Mouse (Mus musculus) midbrain, embryonic 10.5 days (tissue): ENCODE measurements around the gene Bcr. TPM values are rescaled to one million over a fixed set of nuclear protein-coding genes. Genes with fewer than 3 reads are reported as not detected.
A peak's percentile ranks its signal among the peaks of the same experiment; 100 is the strongest.

Experiments used
- DNase-seq: peaks from one replicate; pipeline ENCODE4 v3.0.0-alpha.2; 2017; ENCODE audit warnings: low spot score
- H3K27ac ChIP-seq: fragments of 300-500 bp; sonication (generic); replicated peaks from 2 replicates; pipeline ENCODE4 v1.5.1; 2016; ENCODE audit warnings: mild to moderate bottlenecking
- H3K27me3 ChIP-seq: fragments of 300-500 bp; sonication (generic); 2 replicates; pipeline ENCODE4 v1.6.1; 2016; ENCODE audit warnings: low read depth, mild to moderate bottlenecking; ENCODE audit not compliant: poor library complexity, severe bottlenecking
- H3K36me3 ChIP-seq: fragments of 300-500 bp; sonication (generic); 2 replicates; pipeline ENCODE4 v1.6.1; 2016; ENCODE audit warnings: mild to moderate bottlenecking, moderate library complexity
- H3K4me1 ChIP-seq: fragments of 300-500 bp; sonication (generic); 2 replicates; pipeline ENCODE4 v1.6.1; 2016
- H3K4me3 ChIP-seq: fragments of 300-500 bp; sonication (generic); 2 replicates; pipeline ENCODE4 v1.5.1; 2016; ENCODE audit warnings: mild to moderate bottlenecking, moderate library complexity
- H3K9me3 ChIP-seq: fragments of 300-500 bp; sonication (generic); replicated peaks from 2 replicates; pipeline ENCODE4 v1.6.1; 2016; ENCODE audit warnings: mild to moderate bottlenecking
- WGBS: fragments of 180-500 bp; shearing (Covaris S2); methylation state at CpG from one replicate; pipeline ENCODE4 v1.1.7; 2016; 5-methylcytosine and 5-hydroxymethylcytosine counted together
- polyA plus RNA-seq: library from polyadenylated mRNA; unstranded; fragments of >200 nt; fragmentation: Nextera tagmentation; extraction: Ambion mirVana; gene quantifications from 2 replicates; pipeline ENCODE4 v1.2.1, GENCODE M21; 2016

The Bcr gene
- polyA plus RNA-seq, 1 experiment from 2014 or later: 5.1 TPM

- Histone ChIP-seq H3K36me3 (peaks cover 54% of the 10 kb centered on the region), H3K4me1 (no peaks in the 10 kb centered on the region), H3K27ac (no peak overlapping the region), H3K4me3 (no peak overlapping the region), H3K9me3 (no peaks in the 10 kb centered on the region), H3K27me3 (no peaks in the 10 kb centered on the region)
- 93% methylated on average over 9 of the region's 9 CpGs for WGBS
- no peak for DNase-seq
Observed at GRCm38 (mm10) chr10:75184826-75185225, 124.4 kb downstream of the Bcr start.

GRCm38 (mm10) chr10:75186551-75186950, 126.2 kb downstream of the Bcr start:
- WGBS: 59% methylated on average over 6 of the region's 6 CpGs
- DNase-seq: no peak
- H3K9me3 ChIP-seq: no peaks in the 10 kb centered on the region
- peaks cover 36% of the 10 kb centered on the region for H3K36me3 ChIP-seq
- H3K4me1 ChIP-seq: no peaks in the 10 kb centered on the region
- H3K4me3 ChIP-seq: no peak overlapping the region
- H3K27me3 ChIP-seq: no peaks in the 10 kb centered on the region
- no peak overlapping the region for H3K27ac ChIP-seq

- no peak for DNase-seq
- H3K4me3 ChIP-seq: no peak overlapping the region
- whole genome bisulfite sequencing: 84% methylated on average over 8 of the region's 8 CpGs
- H3K4me1 ChIP-seq: no peaks in the 10 kb centered on the region
- no peaks in the 10 kb centered on the region for H3K9me3 ChIP-seq
- no peak overlapping the region for H3K27ac ChIP-seq
- no peaks in the 10 kb centered on the region for H3K27me3 ChIP-seq
- H3K36me3 ChIP-seq: peaks cover 27% of the 10 kb centered on the region
Observed at GRCm38 (mm10) chr10:75187366-75188056, 127.1 kb downstream of the Bcr start.

- Histone ChIP-seq H3K36me3 (no peaks in the 10 kb centered on the region), H3K27ac (no peak overlapping the region), H3K27me3 (no peaks in the 10 kb centered on the region), H3K4me3 (no peak overlapping the region), H3K9me3 (0 out of 2 replicates have a peak, but pooled peaks cover 9% of the 10 kb centered on the region), H3K4me1 (no peaks in the 10 kb centered on the region)
- DNase-seq: no peak
- WGBS: 50% methylated on average over 7 of the region's 7 CpGs
Observed at GRCm38 (mm10) chr10:75191647-75192046, 131.3 kb downstream of the Bcr start.

GRCm38 (mm10) chr10:75197817-75198216, 137.4 kb downstream of the Bcr start:
- Histone ChIP-seq H3K4me1 (no peaks in the 10 kb centered on the region), H3K27me3 (no peaks in the 10 kb centered on the region), H3K4me3 (no peak overlapping the region), H3K36me3 (no peaks in the 10 kb centered on the region), H3K27ac (no peak overlapping the region), H3K9me3 (0 out of 2 replicates have a peak, but pooled peaks cover 8% of the 10 kb centered on the region)
- DNase-seq: no peak
- WGBS: 89% methylated on average over 1 of the region's 1 CpGs

- Histone ChIP-seq H3K9me3 (no peaks in the 10 kb centered on the region), H3K4me3 (no peak overlapping the region), H3K27ac (no peak overlapping the region), H3K27me3 (no peaks in the 10 kb centered on the region), H3K4me1 (no peaks in the 10 kb centered on the region), H3K36me3 (no peaks in the 10 kb centered on the region)
- DNase-seq: no peak
- WGBS: 88% methylated on average over 1 of the region's 1 CpGs
Observed at GRCm38 (mm10) chr10:75200733-75201132, 140.3 kb downstream of the Bcr start.

GRCm38 (mm10) chr10:75206192-75206591, 145.8 kb downstream of the Bcr start:
- Histone ChIP-seq H3K36me3 (no peaks in the 10 kb centered on the region), H3K27me3 (no peaks in the 10 kb centered on the region), H3K9me3 (no peaks in the 10 kb centered on the region), H3K27ac (no peak overlapping the region), H3K4me1 (no peaks in the 10 kb centered on the region), H3K4me3 (no peak overlapping the region)
- DNase-seq: no peak
- WGBS: 85% methylated on average over 4 of the region's 4 CpGs

GRCm38 (mm10) chr10:75210841-75211240, 150.4 kb downstream of the Bcr start:
- DNase-seq: no peak
- H3K27ac ChIP-seq: no peak overlapping the region
- H3K4me3 ChIP-seq: no peak overlapping the region
- WGBS: 91% methylated on average over 3 of the region's 3 CpGs
- H3K9me3 ChIP-seq: no peaks in the 10 kb centered on the region
- H3K4me1 ChIP-seq: peaks cover 15% of the 10 kb centered on the region
- no peaks in the 10 kb centered on the region for H3K27me3 ChIP-seq
- no peaks in the 10 kb centered on the region for H3K36me3 ChIP-seq

- Histone ChIP-seq H3K27ac (peak within 1 kb of the TSS; percentile 97), H3K27me3 (no peaks in the 10 kb centered on the region), H3K36me3 (no peaks in the 10 kb centered on the region), H3K4me1 (peaks cover 15% of the 10 kb centered on the region), H3K4me3 (peak within 1 kb of the TSS; percentile 67), H3K9me3 (no peaks in the 10 kb centered on the region)
- DNase-seq: peak; percentile 98
- under 1% methylated on average over 78 of the region's 80 CpGs for WGBS
Observed at GRCm38 (mm10) chr10:75211807-75212645, 151.6 kb downstream of the Bcr start, which contains the start of gene Specc1l. Gene Specc1l (plus strand): TSS chr10:75212073.

GRCm38 (mm10) chr10:75212981-75213380, 152.6 kb downstream of the Bcr start:
- no peak for DNase-seq
- Histone ChIP-seq H3K27ac (peak overlapping the region; percentile 97), H3K9me3 (no peaks in the 10 kb centered on the region), H3K27me3 (no peaks in the 10 kb centered on the region), H3K4me3 (peak overlapping the region; percentile 67), H3K4me1 (peaks cover 15% of the 10 kb centered on the region), H3K36me3 (no peaks in the 10 kb centered on the region)
- WGBS: 55% methylated on average over 7 of the region's 7 CpGs

GRCm38 (mm10) chr10:75220722-75221121, 160.3 kb downstream of the Bcr start:
- H3K9me3 ChIP-seq: no peaks in the 10 kb centered on the region
- no peak overlapping the region for H3K4me3 ChIP-seq
- no peaks in the 10 kb centered on the region for H3K27me3 ChIP-seq
- no peak overlapping the region for H3K27ac ChIP-seq
- no peaks in the 10 kb centered on the region for H3K4me1 ChIP-seq
- DNase-seq: no peak
- 0 out of 2 replicates have a peak, but pooled peaks cover 4% of the 10 kb centered on the region for H3K36me3 ChIP-seq
- 87% methylated on average over 3 of the region's 3 CpGs for WGBS

GRCm38 (mm10) chr10:75221936-75222610, 161.7 kb downstream of the Bcr start:
- Histone ChIP-seq H3K4me3 (no peak overlapping the region), H3K27ac (no peak overlapping the region), H3K36me3 (0 out of 2 replicates have a peak, but pooled peaks cover 4% of the 10 kb centered on the region), H3K4me1 (no peaks in the 10 kb centered on the region; the same call in 1 of the 2 replicates), H3K9me3 (no peaks in the 10 kb centered on the region), H3K27me3 (no peaks in the 10 kb centered on the region)
- WGBS: 81% methylated on average over 4 of the region's 4 CpGs
- no peak for DNase-seq
